Mouse (Mus musculus): ENCODE measurements at regions not wholly inside any gene's neighbourhood (a gene's known extent, or its start where the extent isn't known, plus 50 kb on each side); places are given as distances from the start of the nearest gene placed in this dataset.

- Histone ChIP-seq H3K27ac (ENCODE audit: control insufficient read depth, low read depth, low read length) (no peak overlapping the region), H3K9me3 (replicated peaks; ENCODE audit: insufficient read depth, low read length) (no peaks in the 10 kb centered on the region), H3K4me1 (ENCODE audit: control insufficient read depth in 1 of 2, insufficient read depth in 2 of 2, low read length in 2 of 2) (no peaks in the 10 kb centered on the region), H3K27me3 (ENCODE audit: control insufficient read depth in 1 of 2, insufficient read depth in 2 of 2, low read length in 2 of 2) (no peaks in the 10 kb centered on the region), H3K9ac (ENCODE audit: control insufficient read depth, low read depth, low read length, poor library complexity, severe bottlenecking) (no peak overlapping the region), H3K36me3 (ENCODE audit: control insufficient read depth in 1 of 2, insufficient read depth in 2 of 2, low read length in 2 of 2) (no peaks in the 10 kb centered on the region), H3K4me3 (ENCODE audit: control insufficient read depth in 1 of 2, insufficient read depth in 1 of 2, low read depth in 2 of 2, low read length in 2 of 2) (no peak overlapping the region), H3K79me2 (ENCODE audit: control insufficient read depth, insufficient read depth, low read length, poor library complexity) (no peaks in the 10 kb centered on the region)
- DNase-seq (ENCODE audit: low read depth, low spot score): no peak
- TF ChIP-seq KAT2A (conservative IDR thresholded peaks at IDR 0.05; ENCODE audit: low read depth, low read length): no peak
- TF ChIP-seq HCFC1 (IDR thresholded peaks at IDR 0.05; ENCODE audit: low read depth, low read length): no peak
- no peak for TF ChIP-seq CHD2 (IDR thresholded peaks at IDR 0.05; ENCODE audit: low read length)
- no peak for TF ChIP-seq MXI1 (IDR thresholded peaks at IDR 0.05; ENCODE audit: low read depth, low read length)
- no peak for TF ChIP-seq ZC3H11A (IDR thresholded peaks at IDR 0.05; ENCODE audit: low read depth, low read length)
- TF ChIP-seq CHD1 (IDR thresholded peaks at IDR 0.05; ENCODE audit: low read depth, low read length): no peak
- no peak for TF ChIP-seq RCOR1 (IDR thresholded peaks at IDR 0.05; ENCODE audit: low read depth, low read length)
- no peak for TF ChIP-seq RAD21 (IDR thresholded peaks at IDR 0.05; ENCODE audit: low read depth, low read length)
- no peak for TF ChIP-seq MAZ (IDR thresholded peaks at IDR 0.05; ENCODE audit: low read depth, low read length)
- no peak for TF ChIP-seq BHLHE40 (IDR thresholded peaks at IDR 0.05; ENCODE audit: borderline replicate concordance, low read depth, low read length)
- no peak for TF ChIP-seq MAX (IDR thresholded peaks at IDR 0.05; ENCODE audit: low read length)
- TF ChIP-seq USF1 (IDR thresholded peaks at IDR 0.05; ENCODE audit: low read depth, low read length): no peak
- no peak for TF ChIP-seq ZNF384 (IDR thresholded peaks at IDR 0.05; ENCODE audit: low read depth, low read length)
- TF ChIP-seq CTCF (IDR thresholded peaks at IDR 0.05 in 2 of 3, conservative IDR thresholded peaks at IDR 0.05 in 1 of 3; ENCODE audit: control insufficient read depth in 1 of 3, insufficient read depth in 1 of 3, low read depth in 2 of 3, low read length in 3 of 3, poor library complexity in 1 of 3, severe bottlenecking in 1 of 3): no peak
- TF ChIP-seq EP300 (IDR thresholded peaks at IDR 0.05; ENCODE audit: low read depth in 1 of 2, low read length in 2 of 2): no peak
- TF ChIP-seq UBTF (IDR thresholded peaks at IDR 0.05; ENCODE audit: borderline replicate concordance, insufficient read depth, low read depth, low read length): no peak
- no peak for TF ChIP-seq POLR2A (IDR thresholded peaks at IDR 0.05; ENCODE audit: control insufficient read depth in 1 of 2, insufficient read depth in 1 of 2, low read depth in 1 of 2, low read length in 2 of 2, poor library complexity in 1 of 2)
- TF ChIP-seq TBP (IDR thresholded peaks at IDR 0.05; ENCODE audit: low read depth, low read length): no peak
- no peak for TF ChIP-seq GABPA (IDR thresholded peaks at IDR 0.05; ENCODE audit: low read depth, low read length)
Measured at GRCm38 (mm10) chr3:68793923-68794322, 75.5 kb upstream of the 1110032F04Rik start.

GRCm38 (mm10) chr3:68794380-68795014, 74.9 kb upstream of the 1110032F04Rik start:
- Histone ChIP-seq H3K27ac (ENCODE audit: control insufficient read depth, low read depth, low read length) (no peak overlapping the region), H3K9ac (ENCODE audit: control insufficient read depth, low read depth, low read length, poor library complexity, severe bottlenecking) (peak overlapping the region; percentile 4; the same call in 1 of the 2 replicates), H3K9me3 (replicated peaks; ENCODE audit: insufficient read depth, low read length) (no peaks in the 10 kb centered on the region), H3K36me3 (ENCODE audit: control insufficient read depth in 1 of 2, insufficient read depth in 2 of 2, low read length in 2 of 2) (no peaks in the 10 kb centered on the region), H3K4me3 (ENCODE audit: control insufficient read depth in 1 of 2, insufficient read depth in 1 of 2, low read depth in 2 of 2, low read length in 2 of 2) (peak overlapping the region in 1 of 2 experiments; percentile 26; a peak in 1 of 4 replicates), H3K27me3 (ENCODE audit: control insufficient read depth in 1 of 2, insufficient read depth in 2 of 2, low read length in 2 of 2) (no peaks in the 10 kb centered on the region), H3K79me2 (ENCODE audit: control insufficient read depth, insufficient read depth, low read length, poor library complexity) (no peaks in the 10 kb centered on the region), H3K4me1 (ENCODE audit: control insufficient read depth in 1 of 2, insufficient read depth in 2 of 2, low read length in 2 of 2) (no peaks in the 10 kb centered on the region)
- no peak for TF ChIP-seq MYB (IDR thresholded peaks at IDR 0.05; ENCODE audit: low read depth, low read length)
- peak; percentile 84 for TF ChIP-seq ELF1 (IDR thresholded peaks at IDR 0.05; ENCODE audit: low read depth, low read length)
- peak; percentile 40 for DNase-seq (ENCODE audit: low read depth, low spot score)

Measured in MEL (cell line).